Mouse (Mus musculus): ENCODE results near the gene Rnf145.
"Not testable (repeated sequence)": the region's sequence is repeated elsewhere in the genome, so short reads cannot be mapped to it uniquely, and the experiment has no call there.

DNA sequence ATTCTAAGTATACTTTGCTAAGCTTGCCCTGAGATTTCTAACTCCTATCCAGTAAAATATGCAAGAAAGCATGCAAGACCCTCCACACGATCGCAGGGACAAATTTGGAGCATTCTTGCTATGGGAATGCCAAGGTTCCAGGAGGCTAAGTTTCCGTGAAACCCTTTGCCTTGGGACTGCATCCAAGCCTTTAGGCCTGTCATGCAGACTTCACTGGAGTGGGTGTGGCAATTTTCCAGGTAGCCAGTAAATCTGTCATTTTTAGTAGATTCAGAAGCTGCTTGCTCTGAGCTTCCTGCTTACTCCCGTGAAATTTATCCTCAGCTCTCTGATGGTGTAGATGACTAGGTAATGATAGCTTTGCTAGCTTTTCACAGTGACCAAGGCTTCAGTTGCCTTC lies 51.6 kb downstream of the Rnf145 start:
- not testable (repeated sequence) for TF ChIP-seq POLR2A (IDR thresholded peaks at IDR 0.05; ENCODE audit: control insufficient read depth, extremely low read depth, insufficient read depth, low read length, poor library complexity); CTCF (IDR thresholded peaks at IDR 0.05; ENCODE audit: borderline replicate concordance, control insufficient read depth, extremely low read depth, insufficient read depth, low read length, poor library complexity)

Measured in thymus, adult 2 months (tissue).